38 mouse cellular contexts compared by ENCODE assay signal in the genomic region with DNA sequence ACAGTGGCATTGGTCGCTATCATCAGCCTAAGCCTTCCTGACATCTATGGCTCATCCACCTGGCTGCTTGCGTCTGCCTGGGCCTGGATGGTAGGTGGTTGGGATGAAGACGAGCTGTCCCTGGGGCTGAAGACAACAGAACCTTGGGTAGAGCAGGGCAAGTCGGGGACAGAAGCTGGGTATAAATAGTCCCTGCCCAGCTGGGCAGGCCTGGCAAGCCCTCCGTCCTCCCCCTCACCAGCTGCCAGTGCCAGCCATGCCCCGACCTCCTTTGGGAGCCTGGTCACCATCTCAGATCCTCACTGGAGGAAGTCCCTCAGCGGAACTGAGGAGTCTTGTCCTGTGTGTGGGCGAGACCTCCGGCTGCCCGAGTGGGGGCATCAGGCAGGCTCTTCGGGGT. TPM values are rescaled to one million over a fixed set of nuclear protein-coding genes. Genes with fewer than 3 reads are reported as not detected.
DNase-seq lines count a peak whose midpoint lies in the region; ATAC-seq lines count a peak whose summit lies in the region.
"Had no signal": no experiment of that assay in that cellular context is flagged by ENCODE, and none has a peak within 500 bp of the region (broad histone marks: within the 10 kb centered on the region; RNA-seq: fewer than 3 reads in every experiment).

No protein-coding gene starts in this region.

- peaks cover 74% of the 10 kb centered on the region for H3K27me3 ChIP-seq in hindbrain, embryonic 10.5 days (ENCODE audit: insufficient read depth, poor library complexity, severe bottlenecking)
- no peaks in the 10 kb centered on the region; the same call in 1 of the 2 replicates for H3K27me3 ChIP-seq in hindbrain, embryonic 14.5 days (ENCODE audit: control insufficient read depth, insufficient read depth, low read length)
- H3K27me3 ChIP-seq: hindbrain, embryonic 15.5 days had no signal

- H3K27ac ChIP-seq in hindbrain, embryonic 10.5 days: 0 out of 2 replicates have a peak overlapping the region, but pooled peaks have one; percentile 19
- H3K27ac ChIP-seq in hindbrain, embryonic 14.5 days: no peak overlapping the region
- H3K27ac ChIP-seq: embryonic facial prominence, embryonic 12.5 days; forebrain, embryonic 10.5 days; hindbrain, embryonic 15.5 days; limb, embryonic 10.5 days; limb, embryonic 15.5 days; liver, embryonic 13.5 days; midbrain, embryonic 12.5 days; neural tube, embryonic 13.5 days; stomach, embryonic 15.5 days had no signal

- H3K4me1 ChIP-seq in hindbrain, embryonic 10.5 days (replicated peaks): peaks cover 29% of the 10 kb centered on the region
- peaks cover 17% of the 10 kb centered on the region for H3K4me1 ChIP-seq in hindbrain, embryonic 14.5 days (replicated peaks; ENCODE audit: control insufficient read depth, insufficient read depth, low read length)

- H3K4me2 ChIP-seq in hindbrain, embryonic 14.5 days (replicated peaks): no peak overlapping the region
- H3K4me2 ChIP-seq: embryonic facial prominence, embryonic 12.5 days; heart, embryonic 11.5 days; hindbrain, embryonic 15.5 days; limb, embryonic 15.5 days; liver, embryonic 13.5 days; midbrain, embryonic 12.5 days; neural tube, embryonic 13.5 days; stomach, embryonic 15.5 days had no signal

- H3K9me3 ChIP-seq in hindbrain, embryonic 10.5 days: peaks cover 11% of the 10 kb centered on the region
- no peaks in the 10 kb centered on the region for H3K9me3 ChIP-seq in hindbrain, embryonic 14.5 days (ENCODE audit: control insufficient read depth, low read length)
- H3K9me3 ChIP-seq: hindbrain, embryonic 15.5 days; limb, embryonic 10.5 days; limb, embryonic 15.5 days; liver, embryonic 13.5 days; midbrain, embryonic 12.5 days; neural tube, embryonic 13.5 days; stomach, embryonic 15.5 days had no signal

- no peak for DNase-seq in hindbrain, embryonic 10.5 days (ENCODE audit: low spot score)
- DNase-seq in hindbrain, embryonic 14.5 days (ENCODE audit: low spot score): no peak
- DNase-seq in cerebellum, adult 18-20 months: peak; percentile 54 to 62
- DNase-seq in cerebellum, postnatal 10 days: peak; percentile 63 to 68
- no peak for DNase-seq in spleen, adult 18-20 months
- DNase-seq in frontal cortex, postnatal 36 days (ENCODE audit: low spot score in 2 of 2): no peak
- no peak for DNase-seq in ovary, postnatal 36 days (ENCODE audit: low spot score)
- DNase-seq: adrenal gland, adult 2 months; adrenal gland, postnatal 36 days; forebrain, postnatal 0 days; gastrocnemius, postnatal 10 days; heart, adult 11 months; heart, postnatal 36 days; kidney, adult 2 months; kidney, postnatal 36 days; liver, embryonic 13.5 days; lung, adult 18-20 months; lung, postnatal 4 days; retina, postnatal 1 day; right cerebral cortex, postnatal 14 days; thymus, postnatal 14 days had no signal

- peaks cover 40% of the 10 kb centered on the region for H3K36me3 ChIP-seq in hindbrain, embryonic 10.5 days
- no peaks in the 10 kb centered on the region for H3K36me3 ChIP-seq in hindbrain, embryonic 14.5 days (replicated peaks; ENCODE audit: control insufficient read depth, insufficient read depth)
- H3K36me3 ChIP-seq: embryonic facial prominence, embryonic 12.5 days; forebrain, embryonic 10.5 days; hindbrain, embryonic 15.5 days; limb, embryonic 10.5 days; limb, embryonic 15.5 days; liver, embryonic 13.5 days; midbrain, embryonic 12.5 days; neural tube, embryonic 13.5 days; stomach, embryonic 15.5 days had no signal

- H3K4me3 ChIP-seq in hindbrain, embryonic 10.5 days: no peak overlapping the region
- H3K4me3 ChIP-seq in hindbrain, embryonic 14.5 days (replicated peaks; ENCODE audit: low read length): no peak overlapping the region
- H3K4me3 ChIP-seq: embryonic facial prominence, embryonic 12.5 days; forebrain, embryonic 10.5 days; hindbrain, embryonic 15.5 days; limb, embryonic 10.5 days; limb, embryonic 15.5 days; liver, embryonic 13.5 days; megakaryocyte, embryonic 14.5 days; midbrain, embryonic 12.5 days; neural tube, embryonic 13.5 days; stomach, embryonic 15.5 days had no signal

- no peak overlapping the region for H3K9ac ChIP-seq in hindbrain, embryonic 14.5 days
- H3K9ac ChIP-seq: embryonic facial prominence, embryonic 12.5 days; forebrain, postnatal 0 days; hindbrain, embryonic 15.5 days; limb, embryonic 15.5 days; liver, embryonic 13.5 days; midbrain, embryonic 12.5 days; neural tube, embryonic 13.5 days; stomach, embryonic 15.5 days had no signal

- WGBS in hindbrain, embryonic 10.5 days: 93% methylated on average over 11 of the region's 11 CpGs
- WGBS in hindbrain, embryonic 14.5 days: 89% methylated on average over 11 of the region's 11 CpGs

- ATAC-seq in hindbrain, embryonic 14.5 days (ENCODE audit: low FRiP score): no peak
- ATAC-seq: activated CD4-positive, CD25-positive, alpha-beta regulatory T cell, adult 4 months; forebrain, postnatal 0 days; lung, postnatal 0 days had no signal

RNA-seq across cellular contexts. Expression of gene Wnt3, which starts 30.2 kb away (rescaled TPM):
- polyA plus RNA-seq in hindbrain, embryonic 10.5 days (2016; fragmentation: Nextera tagmentation; extraction: Ambion mirVana): 11.2 and 12.3 TPM in 2 replicates
- polyA plus RNA-seq in hindbrain, embryonic 14.5 days (2014; fragmentation: Nextera tagmentation; extraction: Ambion mirVana): 9.0 and 9.1 TPM in 2 replicates
- polyA plus RNA-seq: adrenal gland, adult 2 months; heart, embryonic 16.5 days; kidney, adult 2 months; kidney, embryonic 16.5 days; urinary bladder, adult 2 months had no signal

RNA-seq across cellular contexts. Expression of gene Wnt9b, which starts 54.5 kb away (rescaled TPM):
- 0.60 and 1.0 TPM in 2 replicates for polyA plus RNA-seq in hindbrain, embryonic 10.5 days (2016; fragmentation: Nextera tagmentation; extraction: Ambion mirVana)
- 0.16 and 0.19 TPM in 2 replicates for polyA plus RNA-seq in hindbrain, embryonic 14.5 days (2014; fragmentation: Nextera tagmentation; extraction: Ambion mirVana)
- polyA plus RNA-seq: activated CD4-positive, CD25-positive, alpha-beta regulatory T cell, adult 4 months; C2C12; intestine, embryonic 14.5 days; neural tube, embryonic 13.5 days; stomach, embryonic 15.5 days had no signal

Comparison
In these comparisons a context has a peak if more than half of its experiments do, and no peak if none do; other contexts are left out.
1. DNase-seq: peak in cerebellum, adult 18-20 months (2 of 2) and cerebellum, postnatal 10 days (2 of 2); none in hindbrain, embryonic 10.5 days (single experiment), hindbrain, embryonic 14.5 days (single experiment), spleen, adult 18-20 months (0 of 2), frontal cortex, postnatal 36 days (0 of 2) and ovary, postnatal 36 days (single experiment).